Mouse (Mus musculus): ENCODE results near the gene Rpf2.

DNA sequence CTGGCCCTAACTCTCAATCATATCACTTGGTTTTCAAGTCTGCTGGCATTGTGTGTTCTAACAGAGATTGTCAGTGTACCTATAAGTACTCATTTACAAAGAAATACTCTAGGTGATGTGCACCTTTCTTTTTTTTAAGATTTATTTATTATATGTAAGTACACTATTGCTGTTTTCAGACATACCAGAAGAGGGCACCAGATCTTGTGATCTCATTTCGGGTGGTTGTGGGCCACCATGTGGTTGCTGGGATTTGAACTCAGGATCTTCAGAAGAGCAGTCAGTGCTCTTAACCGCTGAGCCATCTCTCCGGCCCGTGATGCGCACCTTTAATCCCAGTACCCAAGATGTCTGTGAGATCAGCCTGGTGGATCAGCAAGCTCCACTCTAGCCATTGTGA, 67.7 kb downstream of the Rpf2 start:
- TF ChIP-seq POLR2A (IDR thresholded peaks at IDR 0.05; ENCODE audit: borderline replicate concordance, extremely low read depth, insufficient read depth, insufficient read length, poor library complexity, severe bottlenecking) = no peak
- no peak for TF ChIP-seq CTCF (IDR thresholded peaks at IDR 0.05; ENCODE audit: borderline replicate concordance, extremely low read depth, insufficient read depth, insufficient read length)

Data from brain, embryonic 14.5 days (tissue).